In the genomic region with DNA sequence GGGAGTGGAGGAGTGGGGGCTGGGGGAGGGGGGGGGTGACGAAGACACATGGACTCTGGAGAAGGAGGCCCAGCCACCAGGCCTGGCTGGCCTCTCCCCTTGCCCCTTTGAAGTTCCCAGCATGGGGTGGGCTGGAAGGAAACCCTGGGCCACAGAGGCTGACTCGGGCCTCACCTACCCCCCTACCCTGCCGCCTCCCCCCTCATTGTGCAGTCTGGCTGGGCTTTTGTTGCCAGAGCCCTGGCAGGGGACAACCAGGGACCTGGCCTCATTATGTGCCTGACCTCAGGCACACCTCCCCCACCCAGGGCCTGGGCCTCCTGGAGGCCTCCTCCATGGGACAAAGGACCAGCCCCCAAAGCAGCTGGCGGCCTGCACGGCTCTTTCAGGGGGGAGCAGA, we compare ENCODE assay signal across 9 mouse cellular contexts.
DNase-seq lines count a peak whose midpoint lies in the region; ATAC-seq and TF ChIP-seq lines count a peak whose summit lies in the region.
"Had no signal": no experiment of that assay in that cellular context is flagged by ENCODE, and none has a peak within 500 bp of the region (broad histone marks: within the 10 kb centered on the region; RNA-seq: fewer than 3 reads in every experiment).

No protein-coding gene starts in this region.

- H3K36me3 ChIP-seq in E14TG2a.4 (ENCODE audit: insufficient read depth, low read length): peaks cover under 1% of the 10 kb centered on the region; the same call in 1 of the 2 replicates
- no peaks in the 10 kb centered on the region for H3K36me3 ChIP-seq in forebrain, embryonic 14.5 days (ENCODE audit: control insufficient read depth, insufficient read depth, low read length)
- peaks cover 5% of the 10 kb centered on the region; the same call in 1 of the 2 replicates for H3K36me3 ChIP-seq in midbrain, embryonic 10.5 days

- H3K4me2 ChIP-seq in forebrain, embryonic 14.5 days (ENCODE audit: low read length): no peak overlapping the region

- ATAC-seq in forebrain, embryonic 14.5 days: peak; percentile 41

- H3K4me1 ChIP-seq in E14TG2a.4 (replicated peaks; ENCODE audit: low read depth, low read length): peaks cover 73% of the 10 kb centered on the region
- peaks cover 64% of the 10 kb centered on the region for H3K4me1 ChIP-seq in forebrain, embryonic 14.5 days (ENCODE audit: control insufficient read depth, insufficient read depth, low read length)
- H3K4me1 ChIP-seq in midbrain, embryonic 10.5 days: peaks cover 91% of the 10 kb centered on the region

- peak; percentile 46 to 63 for DNase-seq in cerebellum, postnatal 10 days
- no peak for DNase-seq in cerebellum, adult 11-12 months
- no peak for DNase-seq in forebrain, embryonic 14.5 days (ENCODE audit: low spot score)
- DNase-seq in midbrain, embryonic 10.5 days (ENCODE audit: low spot score): peak; percentile 91
- no peak for DNase-seq in urinary bladder, postnatal 10 days (ENCODE audit: low spot score)
- DNase-seq in layer of hippocampus, postnatal 10 days (ENCODE audit: low spot score in 2 of 2): no peak
- DNase-seq in frontal cortex, postnatal 14 days (ENCODE audit: low spot score in 2 of 2): no peak
- DNase-seq: kidney, adult 9 months had no signal

- peak overlapping the region; percentile 49 for H3K4me3 ChIP-seq in E14TG2a.4 (replicated peaks; ENCODE audit: low read length)
- no peak overlapping the region for H3K4me3 ChIP-seq in forebrain, embryonic 14.5 days (ENCODE audit: low read depth, low read length)
- peak overlapping the region; percentile 29 for H3K4me3 ChIP-seq in midbrain, embryonic 10.5 days

- 5% methylated on average over 5 of the region's 5 CpGs for WGBS in forebrain, embryonic 14.5 days
- WGBS in midbrain, embryonic 10.5 days: 0% methylated on average over 5 of the region's 5 CpGs

- TF ChIP-seq CTCF in E14TG2a.4 (conservative IDR thresholded peaks at IDR 0.05; ENCODE audit: low read length): no peak

- H3K27me3 ChIP-seq in E14TG2a.4 (ENCODE audit: insufficient read depth, low read length): no peaks in the 10 kb centered on the region
- no peaks in the 10 kb centered on the region for H3K27me3 ChIP-seq in forebrain, embryonic 14.5 days (replicated peaks; ENCODE audit: control insufficient read depth, insufficient read depth, low read length)
- H3K27me3 ChIP-seq in midbrain, embryonic 10.5 days (ENCODE audit: low read depth, poor library complexity, severe bottlenecking): no peaks in the 10 kb centered on the region

- H3K9ac ChIP-seq in forebrain, embryonic 14.5 days (ENCODE audit: low read length): peak overlapping the region; percentile 18; the same call in 1 of the 2 replicates

- no peaks in the 10 kb centered on the region for H3K9me3 ChIP-seq in E14TG2a.4 (ENCODE audit: low read length)
- H3K9me3 ChIP-seq in forebrain, embryonic 14.5 days (replicated peaks; ENCODE audit: control insufficient read depth, low read length): no peaks in the 10 kb centered on the region
- H3K9me3 ChIP-seq in midbrain, embryonic 10.5 days (replicated peaks): no peaks in the 10 kb centered on the region

- H3K27ac ChIP-seq in forebrain, embryonic 14.5 days (ENCODE audit: low read depth, low read length): peak overlapping the region; percentile 78
- H3K27ac ChIP-seq in midbrain, embryonic 10.5 days (replicated peaks): peak overlapping the region; percentile 87

Comparison
In these comparisons a context has a peak if more than half of its experiments do, and no peak if none do; other contexts are left out.
1. DNase-seq: peak in cerebellum, postnatal 10 days (2 of 2) and midbrain, embryonic 10.5 days (single experiment); none in cerebellum, adult 11-12 months (single experiment), forebrain, embryonic 14.5 days (single experiment), urinary bladder, postnatal 10 days (single experiment), layer of hippocampus, postnatal 10 days (0 of 2) and frontal cortex, postnatal 14 days (0 of 2).